Mouse (Mus musculus) embryonic fibroblast, embryonic 13.5 days (primary cell): ENCODE measurements around the gene Cytl1.

ENCODE experiments used
- CTCF ChIP-seq: IDR thresholded peaks from 2 replicates; pipeline ENCODE4 v1.5.1; 2011; ENCODE audit warnings: mild to moderate bottlenecking, control low read depth, low read length, moderate library complexity, borderline replicate concordance; ENCODE audit not compliant: insufficient read depth
- POLR2A ChIP-seq: IDR thresholded peaks from 2 replicates; pipeline ENCODE4 v1.6.1; 2011; ENCODE audit warnings: low read depth, mild to moderate bottlenecking, control low read depth, low read length, moderate library complexity

- TF ChIP-seq CTCF (no peak), POLR2A (no peak)
Observed at GRCm38 (mm10) chr5:37774011-37774410, 38.7 kb downstream of the Cytl1 start.
